Comparison of ENCODE assay signal across 8 mouse cellular contexts in the genomic region with DNA sequence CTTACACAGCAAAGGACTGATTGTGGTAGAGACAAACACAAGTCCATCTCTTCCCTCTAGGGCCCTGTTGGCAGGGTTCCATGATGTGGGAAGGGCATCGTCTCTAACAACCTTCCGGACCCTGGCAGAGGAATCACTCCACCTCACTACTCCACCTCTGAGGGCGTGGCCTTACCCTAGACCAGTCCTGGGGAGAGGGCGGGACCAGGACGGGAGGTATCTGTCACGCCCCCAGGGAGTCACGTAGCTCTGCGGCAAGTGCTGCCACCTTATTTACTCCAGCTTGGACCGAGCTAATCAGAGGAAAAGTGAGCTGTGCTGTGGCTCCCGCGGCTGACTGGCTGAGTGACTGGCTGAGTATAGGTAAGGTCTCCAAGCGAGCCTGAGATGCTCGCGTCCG. TPM values are rescaled to one million over a fixed set of nuclear protein-coding genes. Genes with fewer than 3 reads are reported as not detected.
DNase-seq lines count a peak whose midpoint lies in the region; ATAC-seq and TF ChIP-seq lines count a peak whose summit lies in the region.

A gene (plus strand): TSS at position 109 of the 400 bp plus-strand sequence.

- no peaks in the 10 kb centered on the region for H3K27me3 ChIP-seq in ES-Bruce4 (ENCODE audit: control insufficient read depth, insufficient read depth, low read length, poor library complexity, severe bottlenecking)
- H3K27me3 ChIP-seq in forebrain, embryonic 11.5 days (ENCODE audit: control insufficient read depth, insufficient read depth, low read length) = no peaks in the 10 kb centered on the region
- no peaks in the 10 kb centered on the region for H3K27me3 ChIP-seq in thymus, adult 2 months (ENCODE audit: control insufficient read depth, insufficient read depth, low read length)

- H3K36me3 ChIP-seq in ES-Bruce4 (ENCODE audit: control insufficient read depth, insufficient read depth, low read length, poor library complexity, severe bottlenecking) = peaks cover 39% of the 10 kb centered on the region
- H3K36me3 ChIP-seq in forebrain, embryonic 11.5 days (ENCODE audit: control insufficient read depth, insufficient read depth, low read length) = peaks cover 12% of the 10 kb centered on the region; the same call in 1 of the 2 replicates
- peaks cover 38% of the 10 kb centered on the region for H3K36me3 ChIP-seq in thymus, adult 2 months (ENCODE audit: control insufficient read depth, insufficient read depth, low read length)

- peak; percentile 40; the same call in 1 of the 2 replicates for TF ChIP-seq EP300 in ES-Bruce4 (IDR thresholded peaks at IDR 0.05; ENCODE audit: insufficient read depth, low read depth, low read length)

- H3K4me2 ChIP-seq in forebrain, embryonic 11.5 days (ENCODE audit: low read depth, low read length, severe bottlenecking) = no peak within 1 kb of the TSS

- H3K27ac ChIP-seq in ES-Bruce4 (ENCODE audit: insufficient read depth, low read length) = peak within 1 kb of the TSS; percentile 14; the same call in 1 of the 2 replicates
- no peak within 1 kb of the TSS for H3K27ac ChIP-seq in forebrain, embryonic 11.5 days (ENCODE audit: low read depth, low read length)
- H3K27ac ChIP-seq in thymus, adult 2 months (ENCODE audit: control insufficient read depth, insufficient read depth, low read length) = no peak within 1 kb of the TSS

- peak within 1 kb of the TSS; percentile 16; the same call in 1 of the 2 replicates for H3K9ac ChIP-seq in ES-Bruce4 (ENCODE audit: low read depth, poor library complexity, severe bottlenecking)
- no peak within 1 kb of the TSS for H3K9ac ChIP-seq in forebrain, embryonic 11.5 days (ENCODE audit: low read length)

- peak within 1 kb of the TSS; percentile 64 for H3K4me3 ChIP-seq in ES-Bruce4 (ENCODE audit: low read depth, low read length)
- no peak within 1 kb of the TSS for H3K4me3 ChIP-seq in forebrain, embryonic 11.5 days (ENCODE audit: low read depth, low read length)
- peak within 1 kb of the TSS; percentile 49 for H3K4me3 ChIP-seq in lung, adult 2 months (replicated peaks; ENCODE audit: extremely low read depth, low read depth, low read length)
- H3K4me3 ChIP-seq in thymus, adult 2 months (ENCODE audit: control insufficient read depth, insufficient read depth, low read length) = no peak within 1 kb of the TSS

- intact Hi-C loops in heart, postnatal 14 days (cut with DNase I) = no loop called here

- DNase-seq in c-Kit-positive CD71-positive TER-119-negative erythroid progenitor cells, embryonic 14.5 days (ENCODE audit: low read depth) = peak; percentile 92
- peak; percentile 78 for DNase-seq in forebrain, embryonic 11.5 days (ENCODE audit: low spot score)
- peak; percentile 38 to 62 for DNase-seq in heart, postnatal 14 days
- DNase-seq in layer of hippocampus, adult 18-20 months (ENCODE audit: low spot score in 2 of 2) = peak; percentile 72 to 81
- DNase-seq in lung, adult 2 months = peak; percentile 76
- DNase-seq in thymus, adult 2 months = peak; percentile 69

- no peaks in the 10 kb centered on the region for H3K4me1 ChIP-seq in ES-Bruce4 (ENCODE audit: control insufficient read depth, insufficient read depth, low read length)
- H3K4me1 ChIP-seq in forebrain, embryonic 11.5 days (replicated peaks; ENCODE audit: control insufficient read depth, insufficient read depth, low read length) = peaks cover 4% of the 10 kb centered on the region; the same call in 1 of the 2 replicates
- H3K4me1 ChIP-seq in lung, adult 2 months (ENCODE audit: control insufficient read depth, insufficient read depth, low read length) = peaks cover 8% of the 10 kb centered on the region
- H3K4me1 ChIP-seq in thymus, adult 2 months (replicated peaks; ENCODE audit: control insufficient read depth, insufficient read depth, low read length) = peaks cover 4% of the 10 kb centered on the region; the same call in 1 of the 2 replicates

- no peaks in the 10 kb centered on the region for H3K9me3 ChIP-seq in ES-Bruce4 (replicated peaks; ENCODE audit: control insufficient read depth, insufficient read depth, low read length, poor library complexity, severe bottlenecking)
- H3K9me3 ChIP-seq in forebrain, embryonic 11.5 days (ENCODE audit: control insufficient read depth, low read length) = no peaks in the 10 kb centered on the region

- TF ChIP-seq POLR2A in ES-Bruce4 (IDR thresholded peaks at IDR 0.05; ENCODE audit: insufficient read depth, low read length) = peak; percentile 71
- TF ChIP-seq POLR2A in lung, adult 2 months (IDR thresholded peaks at IDR 0.05; ENCODE audit: borderline replicate concordance, extremely low read depth, low read depth, low read length) = peak; percentile 59; the same call in 1 of the 2 replicates
- no peak for TF ChIP-seq POLR2A in thymus, adult 2 months (IDR thresholded peaks at IDR 0.05; ENCODE audit: control insufficient read depth, extremely low read depth, insufficient read depth, low read length, poor library complexity)

- TF ChIP-seq CTCF in ES-Bruce4 (IDR thresholded peaks at IDR 0.05; ENCODE audit: low read depth, low read length) = no peak
- TF ChIP-seq CTCF in lung, adult 2 months (IDR thresholded peaks at IDR 0.05; ENCODE audit: insufficient read depth, low read length) = no peak
- TF ChIP-seq CTCF in thymus, adult 2 months (IDR thresholded peaks at IDR 0.05; ENCODE audit: borderline replicate concordance, control insufficient read depth, extremely low read depth, insufficient read depth, low read length, poor library complexity) = no peak

- WGBS in forebrain, embryonic 11.5 days = 5% methylated on average over 15 of the region's 15 CpGs
- WGBS in lung, adult 2 months = 9% methylated on average over 15 of the region's 15 CpGs
- 8% methylated on average over 15 of the region's 15 CpGs for WGBS in thymus, adult 2 months

- ATAC-seq in forebrain, embryonic 11.5 days (replicated peaks; ENCODE audit: low FRiP score) = peak; percentile 75
- peak; percentile 90 for ATAC-seq in neutrophil, adult 5-6 weeks (ENCODE audit: extremely low read depth, insufficient number of reproducible peaks, low FRiP score, poor library complexity, severe bottlenecking)

RNA-seq across cellular contexts. Expression of the gene that starts here (rescaled TPM):
- 32.5 and 55.1 TPM in 2 replicates for polyA plus RNA-seq in ES-Bruce4 (2011; ENCODE audit: insufficient read depth, insufficient read length, low read depth, missing spikeins)
- polyA plus RNA-seq in forebrain, embryonic 11.5 days (2014; fragmentation: Nextera tagmentation; extraction: Ambion mirVana) = 3.3 and 7.4 TPM in 2 replicates
- 1 to 10 TPM in 1 of 2 experiments, under 1 TPM in 1; 0.54 to 1.0 TPM for total RNA-seq in heart, postnatal 14 days (2021)
- total RNA-seq in layer of hippocampus, adult 18-20 months (2021) = 100 to 1,000 TPM; 856 to 892 TPM
- polyA plus RNA-seq in lung, adult 2 months (2012; rRNA removed) = 8.4 and 10.4 TPM in 2 replicates
- total RNA-seq in neutrophil, adult 5-6 weeks (2017) = 1.7 and 2.9 TPM in 2 replicates
- 2.4 and 3.0 TPM in 2 replicates for polyA plus RNA-seq in thymus, adult 2 months (2012; rRNA removed)

Comparison
In these comparisons a context has a peak if more than half of its experiments do, and no peak if none do; other contexts are left out.
1. RNA of the gene that starts here (total RNA-seq): 856 to 892 TPM in layer of hippocampus, adult 18-20 months; 1.7 to 2.9 TPM in neutrophil, adult 5-6 weeks and 0.54 to 1.0 TPM in heart, postnatal 14 days; every median in the first group is over 100 times any median in the second.
2. H3K4me3 ChIP-seq: peak in ES-Bruce4 (single experiment) and lung, adult 2 months (single experiment); none in forebrain, embryonic 11.5 days (single experiment) and thymus, adult 2 months (single experiment).
3. Peak in every context shown above with its lines, with median percentiles within 50 percentile points of each other: DNase-seq.